In genomic region chr2:62664135-62664670, GRCm38 (mm10) we compare ENCODE assay signal across 8 mouse cellular contexts. TPM values are rescaled to one million over a fixed set of nuclear protein-coding genes. Genes with fewer than 3 reads are reported as not detected.
DNase-seq lines count a peak whose midpoint lies in the region; ATAC-seq and TF ChIP-seq lines count a peak whose summit lies in the region.

TSS of gene Gca (plus strand) at chr2:62664285.

- H3K36me3 ChIP-seq in forebrain, embryonic 13.5 days (ENCODE audit: poor library complexity, severe bottlenecking) = no peaks in the 10 kb centered on the region
- H3K36me3 ChIP-seq in heart, postnatal 0 days (replicated peaks; ENCODE audit: control insufficient read depth, insufficient read depth, low read length) = no peaks in the 10 kb centered on the region
- no peaks in the 10 kb centered on the region for H3K36me3 ChIP-seq in liver, embryonic 15.5 days (replicated peaks)
- H3K36me3 ChIP-seq in neural tube, embryonic 13.5 days = no peaks in the 10 kb centered on the region

- H3K27me3 ChIP-seq in forebrain, embryonic 13.5 days = no peaks in the 10 kb centered on the region
- H3K27me3 ChIP-seq in heart, postnatal 0 days (ENCODE audit: control insufficient read depth, insufficient read depth, low read length) = no peaks in the 10 kb centered on the region
- peaks cover 10% of the 10 kb centered on the region for H3K27me3 ChIP-seq in liver, embryonic 15.5 days
- H3K27me3 ChIP-seq in neural tube, embryonic 13.5 days = peaks cover 24% of the 10 kb centered on the region

- peak; percentile 49 to 59 for DNase-seq in CD8-positive naive resting alpha-beta T cell, adult 2 months (ENCODE audit: low read depth in 2 of 2, low spot score in 2 of 2)
- peak; percentile 88 for DNase-seq in heart, postnatal 0 days (ENCODE audit: low spot score)
- DNase-seq in kidney, postnatal 4 days = peak; percentile 87 to 93
- DNase-seq in telencephalon, adult 2 months (ENCODE audit: low read depth, low spot score) = peak; percentile 86

- H3K4me1 ChIP-seq in forebrain, embryonic 13.5 days = peaks cover 8% of the 10 kb centered on the region; the same call in 1 of the 2 replicates
- H3K4me1 ChIP-seq in heart, postnatal 0 days (ENCODE audit: control insufficient read depth, insufficient read depth) = no peaks in the 10 kb centered on the region
- peaks cover 9% of the 10 kb centered on the region for H3K4me1 ChIP-seq in liver, embryonic 15.5 days (replicated peaks)
- no peaks in the 10 kb centered on the region for H3K4me1 ChIP-seq in neural tube, embryonic 13.5 days (replicated peaks)

- TF ChIP-seq CTCF in heart, postnatal 0 days (IDR thresholded peaks at IDR 0.05; ENCODE audit: low read depth) = no peak

- WGBS in forebrain, embryonic 13.5 days = under 1% methylated on average over 42 of the region's 43 CpGs
- WGBS in heart, postnatal 0 days = under 1% methylated on average over 43 of the region's 43 CpGs
- 1% methylated on average over 43 of the region's 43 CpGs for WGBS in liver, embryonic 15.5 days (ENCODE audit: insufficient replicate concordance)
- WGBS in neural tube, embryonic 13.5 days = under 1% methylated on average over 43 of the region's 43 CpGs

- peak within 1 kb of the TSS; percentile 83 for H3K4me2 ChIP-seq in forebrain, embryonic 13.5 days
- H3K4me2 ChIP-seq in heart, postnatal 0 days (ENCODE audit: low read depth, low read length) = peak within 1 kb of the TSS; percentile 73
- peak within 1 kb of the TSS; percentile 88 for H3K4me2 ChIP-seq in liver, embryonic 15.5 days
- peak within 1 kb of the TSS; percentile 93 for H3K4me2 ChIP-seq in neural tube, embryonic 13.5 days

- peak within 1 kb of the TSS; percentile 61 for H3K4me3 ChIP-seq in forebrain, embryonic 13.5 days
- peak within 1 kb of the TSS; percentile 73 for H3K4me3 ChIP-seq in heart, postnatal 0 days (ENCODE audit: low read depth, low read length)
- peak within 1 kb of the TSS; percentile 67 for H3K4me3 ChIP-seq in liver, embryonic 15.5 days (replicated peaks)
- peak within 1 kb of the TSS; percentile 61 for H3K4me3 ChIP-seq in neural tube, embryonic 13.5 days

- peak within 1 kb of the TSS; percentile 70 for H3K9ac ChIP-seq in forebrain, embryonic 13.5 days
- H3K9ac ChIP-seq in heart, postnatal 0 days (replicated peaks; ENCODE audit: low read depth, low read length) = peak within 1 kb of the TSS; percentile 62
- peak within 1 kb of the TSS; percentile 49 for H3K9ac ChIP-seq in liver, embryonic 15.5 days
- H3K9ac ChIP-seq in neural tube, embryonic 13.5 days = peak within 1 kb of the TSS; percentile 60

- no peak within 1 kb of the TSS for H3K27ac ChIP-seq in forebrain, embryonic 13.5 days
- peak within 1 kb of the TSS; percentile 77 for H3K27ac ChIP-seq in heart, postnatal 0 days (ENCODE audit: low read depth)
- peak within 1 kb of the TSS; percentile 45; the same call in 1 of the 2 replicates for H3K27ac ChIP-seq in liver, embryonic 15.5 days (replicated peaks)
- H3K27ac ChIP-seq in neural tube, embryonic 13.5 days (replicated peaks) = no peak within 1 kb of the TSS

- peak; percentile 97 for ATAC-seq in cerebellum, adult (ENCODE audit: insufficient number of reproducible peaks, low FRiP score, low TSS enrichment)
- ATAC-seq in forebrain, embryonic 13.5 days = peak; percentile 99
- ATAC-seq in heart, postnatal 0 days (ENCODE audit: insufficient read depth, low read depth) = peak; percentile 97
- peak; percentile 98 for ATAC-seq in liver, embryonic 15.5 days (ENCODE audit: insufficient read depth)
- peak; percentile 98 for ATAC-seq in neural tube, embryonic 13.5 days (ENCODE audit: low read depth)

- TF ChIP-seq EP300 in heart, postnatal 0 days (IDR thresholded peaks at IDR 0.05; ENCODE audit: low read depth) = no peak

- H3K9me3 ChIP-seq in forebrain, embryonic 13.5 days (replicated peaks) = no peaks in the 10 kb centered on the region
- H3K9me3 ChIP-seq in heart, postnatal 0 days (replicated peaks; ENCODE audit: control insufficient read depth, low read length) = no peaks in the 10 kb centered on the region
- no peaks in the 10 kb centered on the region for H3K9me3 ChIP-seq in liver, embryonic 15.5 days (replicated peaks)
- no peaks in the 10 kb centered on the region for H3K9me3 ChIP-seq in neural tube, embryonic 13.5 days

RNA-seq across cellular contexts. Expression of gene Gca, which starts in this region (rescaled TPM):
- polyA plus RNA-seq in forebrain, embryonic 13.5 days (2015; fragmentation: Nextera tagmentation; extraction: Ambion mirVana) = 10.4 and 12.4 TPM in 2 replicates
- total RNA-seq in heart, postnatal 0 days (2014; rRNA removed; ENCODE audit: low replicate concordance) = 4.9 and 6.1 TPM in 2 replicates
- polyA plus RNA-seq in heart, postnatal 0 days (2015; fragmentation: Nextera tagmentation; extraction: Ambion mirVana) = 17.8 and 18.5 TPM in 2 replicates
- 4.0 and 4.7 TPM in 2 replicates for polyA plus RNA-seq in liver, embryonic 15.5 days (2015; fragmentation: Nextera tagmentation; extraction: Ambion mirVana)
- polyA plus RNA-seq in neural tube, embryonic 13.5 days (2015; fragmentation: Nextera tagmentation; extraction: Ambion mirVana) = 2.1 and 2.2 TPM in 2 replicates

Comparison
In these comparisons a context has a peak if more than half of its experiments do, and no peak if none do; other contexts are left out.
1. H3K27ac ChIP-seq: peak in heart, postnatal 0 days (single experiment) and liver, embryonic 15.5 days (single experiment); none in forebrain, embryonic 13.5 days (single experiment) and neural tube, embryonic 13.5 days (single experiment).
2. Peak in every context shown above with its lines, with median percentiles within 50 percentile points of each other: DNase-seq, ATAC-seq, H3K4me2 ChIP-seq, H3K4me3 ChIP-seq and H3K9ac ChIP-seq.